In genomic region chr14:73181144-73181543, GRCm38 (mm10) we compare ENCODE assay signal across 14 mouse cellular contexts. TPM values are rescaled to one million over a fixed set of nuclear protein-coding genes. Genes with fewer than 3 reads are reported as not detected.
DNase-seq lines count a peak whose midpoint lies in the region; ATAC-seq and TF ChIP-seq lines count a peak whose summit lies in the region.
"Had no signal": no experiment of that assay in that cellular context is flagged by ENCODE, and none has a peak within 500 bp of the region (broad histone marks: within the 10 kb centered on the region; RNA-seq: fewer than 3 reads in every experiment).

No protein-coding gene starts in this region.

- no peak overlapping the region for H3K4me2 ChIP-seq in heart, embryonic 11.5 days
- H3K4me2 ChIP-seq in hindbrain, postnatal 0 days (ENCODE audit: low read depth, low read length), result no peak overlapping the region
- H3K4me2 ChIP-seq: liver, embryonic 11.5 days had no signal

- no peak overlapping the region for H3K4me3 ChIP-seq in heart, embryonic 10.5 days
- no peak overlapping the region for H3K4me3 ChIP-seq in heart, embryonic 11.5 days (ENCODE audit: low read depth, low read length)
- H3K4me3 ChIP-seq in hindbrain, postnatal 0 days (ENCODE audit: low read length), result no peak overlapping the region

- no peaks in the 10 kb centered on the region for H3K4me1 ChIP-seq in heart, embryonic 10.5 days
- peaks cover 7% of the 10 kb centered on the region for H3K4me1 ChIP-seq in heart, embryonic 11.5 days (ENCODE audit: control insufficient read depth, insufficient read depth, low read length)
- no peaks in the 10 kb centered on the region for H3K4me1 ChIP-seq in hindbrain, postnatal 0 days (ENCODE audit: insufficient read depth, low read length)

- ATAC-seq in heart, embryonic 11.5 days (replicated peaks; ENCODE audit: insufficient number of reproducible peaks, low FRiP score, low TSS enrichment), result no peak
- ATAC-seq in hindbrain, postnatal 0 days, result peak; percentile 81
- ATAC-seq: midbrain, embryonic 16.5 days had no signal

- H3K9ac ChIP-seq in heart, embryonic 11.5 days (ENCODE audit: low read depth, low read length), result no peak overlapping the region
- H3K9ac ChIP-seq in hindbrain, postnatal 0 days (replicated peaks; ENCODE audit: low read length), result no peak overlapping the region

- no peak for TF ChIP-seq CTCF in brain, embryonic 14.5 days (IDR thresholded peaks at IDR 0.05; ENCODE audit: borderline replicate concordance, extremely low read depth, insufficient read depth, insufficient read length)
- no peak for TF ChIP-seq CTCF in hindbrain, postnatal 0 days (IDR thresholded peaks at IDR 0.05; ENCODE audit: low read depth)

- peak; percentile 25 for DNase-seq in heart, embryonic 10.5 days (ENCODE audit: low spot score)
- DNase-seq in kidney, postnatal 14 days, result peak; percentile 22
- DNase-seq in kidney, postnatal 4 days, result no peak
- DNase-seq in brain, embryonic 14.5 days (ENCODE audit: low read depth), result peak; percentile 77
- peak; percentile 74 for DNase-seq in hindbrain, postnatal 0 days (ENCODE audit: low spot score)
- DNase-seq in left cerebral cortex, adult 9 months (ENCODE audit: low spot score in 2 of 2), result no peak
- DNase-seq: adrenal gland, postnatal 14 days; cerebellum, postnatal 25 days; gastrocnemius, postnatal 36 days; lung, postnatal 4 days had no signal

- peaks cover 81% of the 10 kb centered on the region for H3K36me3 ChIP-seq in heart, embryonic 10.5 days
- peaks cover 16% of the 10 kb centered on the region for H3K36me3 ChIP-seq in heart, embryonic 11.5 days (ENCODE audit: control insufficient read depth, insufficient read depth, low read length)
- H3K36me3 ChIP-seq in hindbrain, postnatal 0 days (ENCODE audit: insufficient read depth, low read length), result peaks cover 16% of the 10 kb centered on the region

- H3K9me3 ChIP-seq in heart, embryonic 10.5 days, result no peaks in the 10 kb centered on the region; the same call in 1 of the 2 replicates
- no peaks in the 10 kb centered on the region for H3K9me3 ChIP-seq in heart, embryonic 11.5 days (replicated peaks; ENCODE audit: control insufficient read depth, low read length)
- H3K9me3 ChIP-seq in hindbrain, postnatal 0 days (ENCODE audit: low read length), result no peaks in the 10 kb centered on the region

- WGBS in heart, embryonic 10.5 days, result 56% methylated on average over 2 of the region's 2 CpGs
- 52% methylated on average over 2 of the region's 2 CpGs for WGBS in heart, embryonic 11.5 days (ENCODE audit: insufficient replicate concordance)
- WGBS in hindbrain, postnatal 0 days, result 20% methylated on average over 2 of the region's 2 CpGs

- TF ChIP-seq POLR2A in brain, embryonic 14.5 days (IDR thresholded peaks at IDR 0.05; ENCODE audit: borderline replicate concordance, extremely low read depth, insufficient read depth, insufficient read length, poor library complexity, severe bottlenecking), result no peak

- H3K27ac ChIP-seq in heart, embryonic 10.5 days, result no peak overlapping the region
- H3K27ac ChIP-seq in heart, embryonic 11.5 days (ENCODE audit: low read depth, low read length), result no peak overlapping the region
- H3K27ac ChIP-seq in hindbrain, postnatal 0 days, result no peak overlapping the region

- no peaks in the 10 kb centered on the region for H3K27me3 ChIP-seq in heart, embryonic 10.5 days (ENCODE audit: insufficient read depth, poor library complexity, severe bottlenecking)
- H3K27me3 ChIP-seq in heart, embryonic 11.5 days (ENCODE audit: control insufficient read depth, insufficient read depth, low read length), result no peaks in the 10 kb centered on the region
- H3K27me3 ChIP-seq in hindbrain, postnatal 0 days (ENCODE audit: insufficient read depth, low read length), result no peaks in the 10 kb centered on the region

RNA-seq across cellular contexts. Expression of gene Lpar6, which starts 56.6 kb away (rescaled TPM):
- 8.2 and 11.2 TPM in 2 replicates for polyA plus RNA-seq in heart, embryonic 10.5 days (2016; fragmentation: Nextera tagmentation; extraction: Ambion mirVana)
- polyA plus RNA-seq in heart, embryonic 11.5 days (2014; fragmentation: Nextera tagmentation; extraction: Ambion mirVana), result 8.8 and 10.5 TPM in 2 replicates
- polyA plus RNA-seq in brain, embryonic 14.5 days (2012; rRNA removed), result 3.6 and 4.2 TPM in 2 replicates
- 2.9 and 3.6 TPM in 2 replicates for total RNA-seq in hindbrain, postnatal 0 days (2014; rRNA removed)
- polyA plus RNA-seq in hindbrain, postnatal 0 days (2015; fragmentation: Nextera tagmentation; extraction: Ambion mirVana), result 2.6 and 2.7 TPM in 2 replicates
- total RNA-seq: MEL had no signal

RNA-seq across cellular contexts. Expression of gene Rcbtb2, which starts 58.3 kb away (rescaled TPM):
- 81.2 and 99.9 TPM in 2 replicates for polyA plus RNA-seq in heart, embryonic 10.5 days (2016; fragmentation: Nextera tagmentation; extraction: Ambion mirVana)
- polyA plus RNA-seq in heart, embryonic 11.5 days (2014; fragmentation: Nextera tagmentation; extraction: Ambion mirVana), result 71.4 and 74.7 TPM in 2 replicates
- 58.8 and 69.3 TPM in 2 replicates for polyA plus RNA-seq in brain, embryonic 14.5 days (2012; rRNA removed)
- 40.2 and 64.9 TPM in 2 replicates for total RNA-seq in hindbrain, postnatal 0 days (2014; rRNA removed)
- polyA plus RNA-seq in hindbrain, postnatal 0 days (2015; fragmentation: Nextera tagmentation; extraction: Ambion mirVana), result 58.3 and 64.1 TPM in 2 replicates

Comparison
In these comparisons a context has a peak if more than half of its experiments do, and no peak if none do; other contexts are left out.
1. DNase-seq: peak in heart, embryonic 10.5 days (single experiment), kidney, postnatal 14 days (single experiment), brain, embryonic 14.5 days (single experiment) and hindbrain, postnatal 0 days (single experiment); none in kidney, postnatal 4 days (0 of 2) and left cerebral cortex, adult 9 months (0 of 2).